Mouse (Mus musculus) heart, adult 10 weeks (tissue): ENCODE data around the gene Gm21767. TPM values are rescaled to one million over a fixed set of nuclear protein-coding genes. Genes with fewer than 3 reads are reported as not detected.

Experiments
- polyA plus RNA-seq: library from polyadenylated mRNA; stranded (reverse); fragments of 350-450 nt; fragmentation: Illumina TruSeq; extraction: RNeasy Lipid Tissue Mini Kit (QIAGEN cat#74804); gene quantifications from one replicate; pipeline ENCODE4 v1.2.3, GENCODE M21; 2014; ENCODE audit warnings: low read depth, low replicate concordance

The Gm21767 gene
- not detected for polyA plus RNA-seq

GRCm38 (mm10) chrY:13941438-13941837 lies at the start of gene Gm21767:
Gene Gm21767 (plus strand): TSS chrY:13941738.

